Mouse (Mus musculus): ENCODE results near the gene Susd1.
"Not testable (repeated sequence)": the region's sequence is repeated elsewhere in the genome, so short reads cannot be mapped to it uniquely, and the experiment has no call there.

Gene Susd1

DNA sequence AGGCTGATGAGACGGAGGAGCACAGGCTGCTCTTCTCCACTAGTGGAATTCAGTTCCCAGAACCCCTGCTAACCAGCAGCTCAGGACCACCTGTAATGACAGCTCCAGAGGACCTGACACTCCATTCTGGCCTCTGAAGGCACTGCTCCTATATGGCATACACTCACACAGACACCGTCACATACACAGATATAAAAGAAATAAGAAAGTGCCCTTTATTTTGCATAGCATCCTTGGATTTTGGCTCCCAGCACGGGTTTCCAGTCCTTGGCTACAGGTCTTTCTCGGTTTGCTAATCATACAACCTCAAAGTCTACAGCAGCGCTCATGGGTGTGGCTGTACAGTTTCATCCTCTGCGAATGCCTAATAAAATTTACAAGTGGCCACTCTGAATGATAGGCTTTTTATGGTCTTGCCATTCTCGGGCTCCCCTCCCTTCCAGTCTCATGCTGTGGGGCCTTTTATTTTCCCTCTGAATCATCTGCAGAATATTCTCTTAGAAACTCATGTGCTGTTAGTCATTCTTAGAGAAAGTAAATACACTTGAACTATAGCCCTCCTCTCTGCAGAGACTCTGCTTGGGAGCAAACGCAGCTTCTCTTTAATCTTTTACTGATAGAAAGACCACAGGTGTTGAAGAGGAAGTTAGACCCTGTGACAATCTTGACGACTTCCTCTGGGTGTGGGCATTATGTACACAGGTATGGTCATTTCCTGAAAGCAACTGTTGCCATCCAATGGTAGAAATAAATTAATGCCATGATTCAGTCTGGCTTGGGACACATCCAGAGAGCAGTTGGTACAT, 119.1 kb downstream of the Susd1 start:
- DNase-seq = no peak

GRCm38 (mm10) chr4:59318602-59319001, 119.8 kb downstream of the Susd1 start:
- DNase-seq = no peak

- no peak for DNase-seq
These were observed 122.7 kb downstream of the Susd1 start for GRCm38 (mm10) chr4:59315553-59316405.

DNA sequence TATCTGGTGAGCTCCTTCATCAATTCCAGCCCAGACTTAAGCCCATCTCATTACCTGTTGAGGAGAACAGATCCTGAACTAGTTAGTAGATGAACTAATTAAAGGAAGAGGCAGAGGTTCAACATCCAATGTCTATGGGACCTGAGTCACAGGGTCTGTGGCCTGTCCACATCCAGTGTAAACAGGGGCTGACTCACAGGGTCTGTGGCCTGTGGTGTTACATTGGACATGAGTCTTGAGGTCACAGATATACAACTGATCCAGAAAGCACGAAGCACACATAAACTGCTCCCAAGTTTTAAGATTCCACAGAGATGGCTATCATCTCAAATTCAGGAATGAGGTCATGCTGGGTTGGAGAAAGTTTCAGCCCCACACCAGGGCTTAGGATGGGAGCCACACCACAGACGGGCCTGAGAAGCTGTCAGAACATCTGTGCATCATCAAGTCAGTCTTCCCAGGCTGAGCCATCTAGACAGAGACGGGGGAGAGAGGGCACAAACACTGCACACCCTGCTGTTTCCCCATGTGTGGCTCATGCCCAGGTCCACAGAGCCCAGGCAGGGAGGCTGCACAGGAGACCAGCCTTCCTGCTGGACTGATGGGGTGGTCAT, 123.4 kb downstream of the Susd1 start:
- DNase-seq = no peak

- DNase-seq = no peak
These were observed 125.5 kb downstream of the Susd1 start for GRCm38 (mm10) chr4:59312945-59313344.

DNA sequence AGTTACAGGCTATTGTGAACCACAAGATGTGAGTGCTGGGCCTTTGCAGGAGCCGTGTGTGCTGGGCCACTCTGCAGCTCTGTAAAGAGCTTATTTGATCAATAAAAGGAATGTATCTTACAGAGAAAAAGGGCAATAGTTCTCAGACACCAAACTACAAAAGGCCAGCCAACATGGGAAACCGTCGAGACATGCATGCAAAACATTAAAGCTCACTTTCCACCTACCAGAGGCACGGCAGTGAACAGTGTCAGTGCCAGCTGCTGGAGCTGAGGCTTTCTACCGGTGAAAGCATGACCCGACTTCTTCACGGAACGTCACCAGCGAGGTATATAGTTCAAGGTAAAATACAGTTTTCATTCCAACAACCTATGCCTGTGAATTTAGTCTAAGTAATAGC, 127.8 kb downstream of the Susd1 start:
- no peak for DNase-seq

- DNase-seq = no peak
These were observed 130.4 kb downstream of the Susd1 start for GRCm38 (mm10) chr4:59307841-59308589.

DNA sequence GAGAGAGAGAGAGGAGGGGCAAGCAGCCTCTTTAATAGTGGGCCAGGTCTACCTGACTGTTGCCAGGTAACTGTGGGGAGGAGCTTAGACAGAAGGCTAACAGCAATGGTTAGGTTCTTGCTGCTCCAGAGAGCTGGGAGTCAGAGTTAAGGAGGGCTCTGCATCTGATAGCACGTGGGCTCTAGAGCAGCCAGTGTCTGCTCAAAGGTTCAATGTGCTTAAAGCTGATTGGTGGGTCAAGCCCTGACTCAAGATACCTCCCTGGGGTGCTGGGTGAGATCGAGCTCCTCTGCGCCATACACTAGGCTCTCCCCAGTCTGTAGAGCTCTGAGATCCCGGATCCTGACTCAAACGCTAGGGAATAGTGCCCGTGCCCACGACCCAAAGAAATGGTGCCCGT, 136.0 kb downstream of the Susd1 start:
- no peak for DNase-seq

DNA sequence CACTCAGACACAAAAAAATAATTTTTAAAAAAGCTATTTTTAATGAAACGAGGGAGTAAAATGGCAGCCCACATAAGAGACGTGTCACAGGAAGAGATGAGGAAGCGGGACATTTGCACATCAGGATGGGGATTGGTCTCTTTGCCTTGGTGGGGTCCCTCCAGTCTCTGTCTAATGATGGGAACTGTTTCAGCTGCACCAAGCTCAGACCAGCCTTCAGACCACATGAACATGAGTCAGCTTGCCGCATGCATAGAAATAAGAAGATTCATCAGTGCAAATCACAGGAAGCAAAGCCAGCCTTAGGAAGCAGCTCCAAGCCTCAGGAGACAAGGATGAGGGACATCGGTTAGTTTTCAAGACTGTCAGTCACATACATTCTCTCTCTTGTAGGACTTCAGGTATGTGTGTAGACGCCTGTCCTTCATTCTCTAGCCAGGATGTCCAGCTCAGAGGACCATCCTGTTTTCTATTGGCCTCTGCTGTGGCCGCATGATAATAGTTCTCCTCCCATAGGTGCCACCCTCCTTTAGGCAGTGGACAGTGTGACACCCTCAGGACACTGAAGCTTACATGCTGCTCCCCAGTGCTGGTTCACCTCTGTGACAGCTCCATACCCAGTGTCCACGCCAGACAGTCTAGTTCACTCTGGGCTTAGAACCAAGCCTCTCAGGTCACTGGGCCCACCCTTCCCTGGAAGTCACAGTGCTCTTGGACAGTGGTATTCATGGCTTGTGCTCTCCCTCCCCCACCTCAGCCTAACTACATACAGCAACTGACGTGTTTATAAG, 137.2 kb downstream of the Susd1 start:
- no peak for DNase-seq

- DNase-seq = no peak
These were observed 139.5 kb downstream of the Susd1 start for GRCm38 (mm10) chr4:59298719-59299496.

DNA sequence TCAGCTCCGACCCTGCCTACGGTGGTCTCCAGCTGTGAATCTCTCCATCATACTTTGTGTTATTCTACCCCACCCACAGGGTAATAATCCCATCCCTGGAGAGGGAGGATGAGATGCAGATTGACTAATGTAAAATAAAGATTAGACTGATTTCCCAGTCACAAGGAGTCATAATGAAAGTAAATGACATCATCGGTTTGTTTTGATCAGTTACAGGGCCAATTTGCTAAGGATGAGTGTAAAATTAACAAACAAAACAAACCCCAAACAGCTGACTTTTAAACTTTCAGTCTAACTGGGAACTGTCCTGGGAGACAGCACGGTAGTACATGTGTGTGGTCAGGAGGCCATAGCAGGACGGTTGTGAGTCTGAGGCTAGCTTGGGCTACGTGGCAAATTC, 143.3 kb downstream of the Susd1 start:
- no peak for DNase-seq

- no peak for DNase-seq
These were observed 143.8 kb downstream of the Susd1 start for GRCm38 (mm10) chr4:59294661-59295060.

DNA sequence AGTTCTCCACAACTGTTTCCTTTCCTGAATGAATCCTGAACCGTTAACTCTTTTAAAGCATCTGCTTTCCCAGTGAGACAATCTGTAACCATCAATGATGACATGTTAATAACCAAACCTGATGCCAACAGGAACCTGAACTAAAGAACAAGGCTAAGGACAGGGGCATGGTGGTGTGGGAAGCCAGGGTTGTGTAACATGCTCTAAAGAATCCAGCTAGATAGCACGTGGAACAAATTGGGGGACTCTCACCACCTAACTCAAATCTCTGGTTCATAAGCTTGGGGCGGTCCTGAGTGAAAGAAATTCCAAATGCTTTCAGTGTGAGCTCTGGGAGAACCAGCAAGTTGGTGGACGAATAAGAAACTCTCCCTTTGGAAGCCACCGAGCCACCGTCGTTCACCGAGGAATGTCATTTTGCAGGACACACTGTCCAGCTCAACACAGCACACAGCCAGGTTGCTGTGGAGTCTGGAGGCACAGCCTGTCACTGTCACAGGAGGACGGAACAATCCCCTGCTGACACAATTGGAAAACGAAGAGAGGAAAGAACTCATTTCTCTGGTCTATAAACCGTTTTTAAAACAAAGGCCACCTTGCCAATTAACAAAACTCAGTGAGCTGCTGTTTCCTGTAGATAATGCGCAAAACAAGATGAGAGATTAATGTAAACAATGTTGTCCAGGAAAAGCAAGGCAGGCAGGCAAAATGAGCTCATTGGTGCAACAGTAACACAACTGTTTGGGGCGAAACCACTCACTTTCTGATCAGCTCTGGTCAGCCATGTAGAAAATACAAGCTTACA, 146.3 kb downstream of the Susd1 start:
- no peak for DNase-seq

- DNase-seq = no peak
These were observed 147.4 kb downstream of the Susd1 start for GRCm38 (mm10) chr4:59290972-59291576.

DNA sequence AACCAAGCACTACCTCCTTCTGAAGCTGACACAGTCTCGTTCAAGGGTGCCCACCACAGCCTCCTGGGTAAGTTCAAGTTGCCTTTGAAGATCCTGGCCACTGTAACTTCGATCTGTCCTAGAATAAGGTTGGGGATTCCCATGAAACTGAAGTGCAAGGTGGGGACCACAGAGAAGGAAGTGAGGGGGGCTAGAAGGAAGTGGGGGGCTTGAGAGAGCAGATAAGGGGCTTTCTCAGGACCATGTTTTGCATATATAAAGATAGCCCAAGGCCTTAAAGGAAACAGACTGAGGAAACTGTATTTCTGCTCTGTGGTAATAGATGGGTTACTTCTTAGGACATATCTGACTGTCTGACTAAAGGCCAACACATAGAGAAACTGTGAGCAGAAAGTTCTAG, 151.3 kb downstream of the Susd1 start:
- DNase-seq = no peak

GRCm38 (mm10) chr4:59286351-59286750, 152.1 kb downstream of the Susd1 start:
- DNase-seq = not testable (repeated sequence)

DNA sequence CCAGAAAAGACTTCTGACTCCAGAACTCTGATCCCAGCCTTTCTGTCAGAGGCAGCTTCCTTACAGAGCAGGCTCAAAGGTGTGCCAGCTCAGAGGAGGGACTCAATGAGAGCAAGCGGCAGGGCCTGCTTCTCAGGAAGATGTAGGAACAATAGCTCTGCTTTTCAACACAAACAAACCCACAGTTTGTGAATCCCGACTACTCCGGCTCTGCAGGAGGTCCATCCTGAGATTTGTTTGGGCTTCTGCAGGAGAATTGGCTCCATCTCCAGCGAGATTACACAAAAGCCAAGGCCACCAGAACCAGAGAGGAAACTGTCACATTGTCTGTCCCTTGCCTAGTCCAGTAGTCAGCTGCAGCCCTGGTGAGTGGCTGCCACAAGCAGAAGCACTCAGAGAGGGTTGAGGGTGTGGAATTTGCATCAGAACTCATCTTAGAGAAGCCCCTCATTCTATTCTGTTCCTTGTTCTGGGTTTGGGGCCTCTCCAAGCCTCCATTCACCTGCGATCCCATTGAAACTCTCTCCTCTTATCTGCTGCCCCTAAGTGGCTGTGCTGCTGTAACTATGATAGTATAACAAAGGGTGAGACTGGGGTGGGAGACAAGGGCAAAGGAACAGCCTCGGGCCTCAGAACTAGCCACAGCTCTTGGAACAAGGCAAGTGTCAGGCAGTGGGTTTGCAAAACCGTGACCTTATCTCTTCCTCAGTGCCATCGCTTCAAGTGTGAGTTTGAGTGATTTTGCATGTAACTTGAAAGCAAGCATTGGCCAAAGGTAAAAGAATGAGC, 155.5 kb downstream of the Susd1 start:
- DNase-seq = no peak

GRCm38 (mm10) chr4:59282137-59282536, 156.3 kb downstream of the Susd1 start:
- no peak for DNase-seq

DNA sequence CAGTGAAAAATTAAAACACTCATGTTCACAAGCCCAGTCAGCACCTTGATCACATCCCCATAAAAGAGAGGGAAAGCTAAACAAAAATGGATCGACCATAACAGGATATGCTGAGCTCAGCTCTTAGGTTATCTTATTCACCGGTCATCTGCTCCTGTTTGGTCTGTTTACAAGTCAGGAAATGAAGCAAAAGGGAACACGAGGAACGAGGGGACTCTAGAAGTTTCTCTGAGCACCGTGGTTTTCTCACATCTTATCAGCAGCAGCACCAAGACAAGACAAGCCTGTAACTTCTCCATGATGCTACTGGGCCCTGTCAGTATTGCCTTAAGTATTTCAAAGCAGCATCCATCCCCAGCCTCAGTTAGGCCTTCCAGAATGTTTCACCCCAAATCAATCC, 157.6 kb downstream of the Susd1 start:
- DNase-seq = no peak

All from thymus, postnatal 36 days (tissue).